In the genomic region with DNA sequence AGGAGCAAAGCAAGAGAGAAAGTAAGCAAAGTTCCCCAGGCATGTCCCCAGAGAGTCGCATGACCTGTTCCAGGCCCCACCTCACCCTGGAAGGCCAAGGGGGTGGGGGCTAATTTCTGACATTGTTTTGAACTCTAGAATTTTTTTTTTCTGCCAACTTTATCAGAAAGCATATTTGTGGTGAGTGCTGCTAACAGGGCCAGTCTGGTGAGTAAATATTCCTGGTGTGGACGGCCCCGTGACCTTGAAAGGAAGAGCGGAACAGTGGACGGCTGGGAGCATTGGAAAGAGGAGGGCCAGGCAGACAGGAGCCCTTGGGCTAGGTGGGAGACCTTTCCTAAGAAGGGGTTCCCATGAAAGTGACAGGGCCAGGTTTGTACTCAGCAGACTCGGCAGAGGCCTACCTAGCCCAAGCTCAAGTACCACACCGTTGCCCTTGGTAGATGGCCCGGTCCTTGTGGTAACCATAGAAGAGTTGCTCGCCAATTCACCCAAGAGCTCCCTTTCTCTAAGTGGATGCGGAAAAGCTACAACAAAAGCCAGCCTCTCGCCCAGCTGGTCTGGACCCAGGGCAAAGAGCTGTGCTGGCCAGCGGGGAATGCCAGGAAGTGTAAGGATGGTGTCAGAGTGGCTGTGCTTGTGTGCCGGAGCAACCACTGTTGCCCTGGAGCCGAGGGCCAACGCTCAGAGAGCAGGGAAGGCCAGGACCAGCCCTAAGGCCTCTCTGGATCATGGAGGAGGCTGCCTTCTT, we compare ENCODE assay signal across 10 mouse cellular contexts.
DNase-seq lines count a peak whose midpoint lies in the region; ATAC-seq and TF ChIP-seq lines count a peak whose summit lies in the region.
"Had no signal": no experiment of that assay in that cellular context is flagged by ENCODE, and none has a peak within 500 bp of the region (broad histone marks: within the 10 kb centered on the region; RNA-seq: fewer than 3 reads in every experiment).

No protein-coding gene starts in this region.

- H3K4me3 ChIP-seq in forebrain, postnatal 0 days (ENCODE audit: low read depth, low read length), result no peak overlapping the region
- H3K4me3 ChIP-seq in forebrain, embryonic 12.5 days (replicated peaks), result no peak overlapping the region
- no peak overlapping the region for H3K4me3 ChIP-seq in lung, adult 2 months (replicated peaks; ENCODE audit: extremely low read depth, low read depth, low read length)
- H3K4me3 ChIP-seq in stomach, embryonic 15.5 days (replicated peaks), result no peak overlapping the region
- no peak overlapping the region for H3K4me3 ChIP-seq in liver, embryonic 12.5 days
- H3K4me3 ChIP-seq: embryonic facial prominence, embryonic 13.5 days; liver, embryonic 13.5 days had no signal

- DNase-seq in forebrain, postnatal 0 days, result no peak
- peak; percentile 79 to 88 for DNase-seq in lung, adult 18-20 months
- no peak for DNase-seq in lung, adult 2 months
- peak; percentile 51 to 80 for DNase-seq in kidney, postnatal 25 days
- no peak for DNase-seq in spleen, postnatal 10 days (ENCODE audit: low spot score in 2 of 2)
- DNase-seq: liver, embryonic 13.5 days had no signal

- no peaks in the 10 kb centered on the region for H3K36me3 ChIP-seq in forebrain, postnatal 0 days (ENCODE audit: insufficient read depth)
- no peaks in the 10 kb centered on the region for H3K36me3 ChIP-seq in forebrain, embryonic 12.5 days (replicated peaks)
- H3K36me3 ChIP-seq in stomach, embryonic 15.5 days, result no peaks in the 10 kb centered on the region
- H3K36me3 ChIP-seq in liver, embryonic 12.5 days, result no peaks in the 10 kb centered on the region
- H3K36me3 ChIP-seq: embryonic facial prominence, embryonic 13.5 days; liver, embryonic 13.5 days had no signal

- H3K4me1 ChIP-seq in forebrain, postnatal 0 days (ENCODE audit: insufficient read depth), result no peaks in the 10 kb centered on the region
- peaks cover 18% of the 10 kb centered on the region for H3K4me1 ChIP-seq in forebrain, embryonic 12.5 days
- H3K4me1 ChIP-seq in lung, adult 2 months (ENCODE audit: control insufficient read depth, insufficient read depth, low read length), result peaks cover 83% of the 10 kb centered on the region
- peaks cover 62% of the 10 kb centered on the region; the same call in 1 of the 2 replicates for H3K4me1 ChIP-seq in stomach, embryonic 15.5 days
- no peaks in the 10 kb centered on the region for H3K4me1 ChIP-seq in liver, embryonic 12.5 days

- no peak overlapping the region; the same call in 1 of the 2 replicates for H3K9ac ChIP-seq in forebrain, postnatal 0 days
- H3K9ac ChIP-seq in forebrain, embryonic 12.5 days, result no peak overlapping the region
- H3K9ac ChIP-seq in stomach, embryonic 15.5 days, result 0 out of 2 replicates have a peak overlapping the region, but pooled peaks have one; percentile 2
- no peak overlapping the region for H3K9ac ChIP-seq in liver, embryonic 12.5 days
- H3K9ac ChIP-seq: embryonic facial prominence, embryonic 13.5 days; liver, embryonic 13.5 days had no signal

- ATAC-seq in forebrain, postnatal 0 days, result peak; percentile 47
- ATAC-seq in forebrain, embryonic 12.5 days (ENCODE audit: low FRiP score), result no peak
- ATAC-seq in stomach, embryonic 15.5 days (ENCODE audit: insufficient read depth, low FRiP score, low read depth), result peak; percentile 50
- no peak for ATAC-seq in liver, embryonic 12.5 days

- no peaks in the 10 kb centered on the region for H3K9me3 ChIP-seq in forebrain, postnatal 0 days (ENCODE audit: low read length)
- H3K9me3 ChIP-seq in forebrain, embryonic 12.5 days, result no peaks in the 10 kb centered on the region
- H3K9me3 ChIP-seq in stomach, embryonic 15.5 days, result no peaks in the 10 kb centered on the region
- H3K9me3 ChIP-seq in liver, embryonic 12.5 days (replicated peaks), result no peaks in the 10 kb centered on the region
- H3K9me3 ChIP-seq: embryonic facial prominence, embryonic 13.5 days; liver, embryonic 13.5 days had no signal

- no peak for TF ChIP-seq POLR2A in lung, adult 2 months (IDR thresholded peaks at IDR 0.05; ENCODE audit: borderline replicate concordance, extremely low read depth, low read depth, low read length)

- H3K27me3 ChIP-seq in forebrain, postnatal 0 days (ENCODE audit: insufficient read depth, low read length), result no peaks in the 10 kb centered on the region
- H3K27me3 ChIP-seq in forebrain, embryonic 12.5 days, result peaks cover 48% of the 10 kb centered on the region
- 0 out of 2 replicates have a peak, but pooled peaks cover 4% of the 10 kb centered on the region for H3K27me3 ChIP-seq in stomach, embryonic 15.5 days (replicated peaks)
- peaks cover 38% of the 10 kb centered on the region for H3K27me3 ChIP-seq in liver, embryonic 12.5 days (replicated peaks)

- no peak overlapping the region for H3K27ac ChIP-seq in forebrain, postnatal 0 days (ENCODE audit: low read depth, low read length)
- no peak overlapping the region for H3K27ac ChIP-seq in forebrain, embryonic 12.5 days
- H3K27ac ChIP-seq in stomach, embryonic 15.5 days, result peak overlapping the region; percentile 75
- no peak overlapping the region for H3K27ac ChIP-seq in liver, embryonic 12.5 days
- H3K27ac ChIP-seq: embryonic facial prominence, embryonic 13.5 days; liver, embryonic 13.5 days had no signal

- H3K4me2 ChIP-seq in forebrain, postnatal 0 days (ENCODE audit: low read depth), result no peak overlapping the region
- H3K4me2 ChIP-seq in forebrain, embryonic 12.5 days, result no peak overlapping the region
- 0 out of 2 replicates have a peak overlapping the region, but pooled peaks have one; percentile 6 for H3K4me2 ChIP-seq in stomach, embryonic 15.5 days
- no peak overlapping the region for H3K4me2 ChIP-seq in liver, embryonic 12.5 days
- H3K4me2 ChIP-seq: embryonic facial prominence, embryonic 13.5 days; liver, embryonic 13.5 days had no signal

- WGBS in forebrain, postnatal 0 days, result 76% methylated on average over 15 of the region's 15 CpGs
- 88% methylated on average over 15 of the region's 15 CpGs for WGBS in forebrain, embryonic 12.5 days
- WGBS in lung, adult 2 months, result 30% methylated on average over 15 of the region's 15 CpGs
- 81% methylated on average over 15 of the region's 15 CpGs for WGBS in stomach, embryonic 15.5 days
- WGBS in liver, embryonic 12.5 days (ENCODE audit: insufficient replicate concordance), result 77% methylated on average over 15 of the region's 15 CpGs

- no peak for TF ChIP-seq CTCF in forebrain, postnatal 0 days (IDR thresholded peaks at IDR 0.05; ENCODE audit: low read depth)
- TF ChIP-seq CTCF in lung, adult 2 months (IDR thresholded peaks at IDR 0.05; ENCODE audit: insufficient read depth, low read length), result no peak

Comparison
In these comparisons a context has a peak if more than half of its experiments do, and no peak if none do; other contexts are left out.
1. ATAC-seq: peak in forebrain, postnatal 0 days (single experiment) and stomach, embryonic 15.5 days (single experiment); none in forebrain, embryonic 12.5 days (single experiment) and liver, embryonic 12.5 days (single experiment).
2. DNase-seq: peak in lung, adult 18-20 months (2 of 2) and kidney, postnatal 25 days (2 of 2); none in forebrain, postnatal 0 days (single experiment), lung, adult 2 months (single experiment) and spleen, postnatal 10 days (0 of 2).